Mouse (Mus musculus): Measurements from ENCODE around the gene Hist1h2bf. TPM values are rescaled to one million over a fixed set of nuclear protein-coding genes. Genes with fewer than 3 reads are reported as not detected.
A peak's percentile ranks its signal among the peaks of the same experiment; 100 is the strongest.
"Not testable (repeated sequence)": the region's sequence is repeated elsewhere in the genome, so short reads cannot be mapped to it uniquely, and the experiment has no call there.

The Hist1h2bf gene
- polyA plus RNA-seq, 1 experiment from 2014 or later, result 6.7 TPM

GRCm38 (mm10) chr13:23576351-23576881 is 2.4 kb upstream of the Hist1h2bf start:
- Histone ChIP-seq H3K4me2 (peak overlapping the region; percentile 77), H3K27me3 (no peaks in the 10 kb centered on the region), H3K36me3 (replicated peaks) (no peaks in the 10 kb centered on the region), H3K4me1 (replicated peaks) (peaks cover 47% of the 10 kb centered on the region), H3K9me3 (replicated peaks) (no peaks in the 10 kb centered on the region), H3K4me3 (replicated peaks) (peak overlapping the region; percentile 64), H3K9ac (peak overlapping the region; percentile 77), H3K27ac (replicated peaks) (peak overlapping the region; percentile 96)
- ATAC-seq (ENCODE audit: insufficient read depth), result no peak
- 6% methylated on average over 7 of the region's 7 CpGs for WGBS (ENCODE audit: insufficient replicate concordance)

- H3K9me3 ChIP-seq (replicated peaks); H3K36me3 ChIP-seq (replicated peaks); H3K27me3 ChIP-seq; ATAC-seq (ENCODE audit: insufficient read depth): not testable (repeated sequence)
- under 1% methylated on average over 14 of the region's 40 CpGs for WGBS (ENCODE audit: insufficient replicate concordance)
- H3K4me2 ChIP-seq, result peak overlapping the region; percentile 77
- peak overlapping the region; percentile 77 for H3K9ac ChIP-seq
- peaks cover 42% of the 10 kb centered on the region for H3K4me1 ChIP-seq (replicated peaks)
- peak overlapping the region; percentile 64 for H3K4me3 ChIP-seq (replicated peaks)
- H3K27ac ChIP-seq (replicated peaks), result peak overlapping the region; percentile 96
Measured at GRCm38 (mm10) chr13:23575864-23576313, 1.9 kb upstream of the Hist1h2bf start.

GRCm38 (mm10) chr13:23575271-23575851 is 1.4 kb upstream of the Hist1h2bf start, which contains the start of gene Hist1h3d:
TSS of gene Hist1h3d (plus strand) at chr13:23575763.
- no peaks in the 10 kb centered on the region for H3K36me3 ChIP-seq (replicated peaks)
- peak within 1 kb of the TSS; percentile 77 for H3K9ac ChIP-seq
- ATAC-seq (ENCODE audit: insufficient read depth), result peak; percentile 17
- H3K4me2 ChIP-seq, result peak within 1 kb of the TSS; percentile 77
- peak within 1 kb of the TSS; percentile 96 for H3K27ac ChIP-seq (replicated peaks)
- H3K9me3 ChIP-seq (replicated peaks), result no peaks in the 10 kb centered on the region
- no peaks in the 10 kb centered on the region for H3K27me3 ChIP-seq
- H3K4me3 ChIP-seq (replicated peaks), result peak within 1 kb of the TSS; percentile 64
- WGBS (ENCODE audit: insufficient replicate concordance), result under 1% methylated on average over 18 of the region's 18 CpGs
- peaks cover 37% of the 10 kb centered on the region for H3K4me1 ChIP-seq (replicated peaks)

DNA sequence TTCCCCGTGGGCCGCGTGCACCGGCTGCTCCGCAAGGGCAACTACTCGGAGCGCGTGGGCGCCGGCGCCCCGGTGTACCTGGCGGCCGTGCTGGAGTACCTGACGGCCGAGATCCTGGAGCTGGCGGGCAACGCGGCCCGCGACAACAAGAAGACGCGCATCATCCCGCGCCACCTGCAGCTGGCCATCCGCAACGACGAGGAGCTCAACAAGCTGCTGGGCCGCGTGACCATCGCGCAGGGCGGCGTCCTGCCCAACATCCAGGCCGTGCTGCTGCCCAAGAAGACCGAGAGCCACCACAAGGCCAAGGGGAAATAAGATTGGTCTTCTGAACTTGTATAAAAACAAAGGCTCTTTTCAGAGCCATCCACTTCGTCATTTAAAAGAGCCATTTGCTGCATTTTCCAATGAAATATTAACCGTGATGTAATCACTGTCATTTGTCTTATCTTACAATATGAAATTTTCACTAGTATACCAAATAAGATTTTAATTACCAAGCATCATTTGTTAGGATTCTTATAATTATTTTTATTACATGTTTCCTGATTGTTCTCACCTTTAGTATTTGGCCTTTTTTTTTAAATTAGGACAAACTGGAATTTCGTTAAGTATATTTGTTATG is 662 bp upstream of the Hist1h2bf start:
- WGBS (ENCODE audit: insufficient replicate concordance), result 0% methylated on average over 10 of the region's 39 CpGs
- peak overlapping the region; percentile 45 for H3K9ac ChIP-seq
- peaks cover 37% of the 10 kb centered on the region for H3K4me1 ChIP-seq (replicated peaks)
- H3K4me3 ChIP-seq (replicated peaks), result peak overlapping the region; percentile 64
- H3K9me3 ChIP-seq (replicated peaks); H3K36me3 ChIP-seq (replicated peaks); ATAC-seq (ENCODE audit: insufficient read depth); H3K27me3 ChIP-seq: not testable (repeated sequence)
- H3K27ac ChIP-seq (replicated peaks), result peak overlapping the region; percentile 98
- H3K4me2 ChIP-seq, result peak overlapping the region; percentile 81

- H3K27ac ChIP-seq (replicated peaks), result peak overlapping the region; percentile 98
- H3K4me3 ChIP-seq (replicated peaks), result peak overlapping the region; percentile 63
- not testable (repeated sequence) for ATAC-seq (ENCODE audit: insufficient read depth); H3K9me3 ChIP-seq (replicated peaks); H3K36me3 ChIP-seq (replicated peaks); H3K27me3 ChIP-seq
- H3K4me1 ChIP-seq (replicated peaks), result peaks cover 36% of the 10 kb centered on the region
- peak overlapping the region; percentile 81 for H3K4me2 ChIP-seq
- WGBS (ENCODE audit: insufficient replicate concordance), result 4% methylated on average over 20 of the region's 20 CpGs
- peak overlapping the region; percentile 88 for H3K9ac ChIP-seq
Measured at GRCm38 (mm10) chr13:23573034-23573897, 730 bp downstream of the Hist1h2bf start.

GRCm38 (mm10) chr13:23572218-23573033 is 1.6 kb downstream of the Hist1h2bf start:
- Histone ChIP-seq H3K36me3 (replicated peaks) (no peaks in the 10 kb centered on the region), H3K27ac (replicated peaks) (peak overlapping the region; percentile 98), H3K4me3 (replicated peaks) (peak overlapping the region; percentile 63), H3K9me3 (replicated peaks) (no peaks in the 10 kb centered on the region), H3K9ac (peak overlapping the region; percentile 88), H3K4me1 (replicated peaks) (peaks cover 36% of the 10 kb centered on the region), H3K4me2 (peak overlapping the region; percentile 81), H3K27me3 (no peaks in the 10 kb centered on the region)
- no peak for ATAC-seq (ENCODE audit: insufficient read depth)
- WGBS (ENCODE audit: insufficient replicate concordance), result 30% methylated on average over 2 of the region's 2 CpGs

- Histone ChIP-seq H3K9ac (peak overlapping the region; percentile 88), H3K4me2 (peak overlapping the region; percentile 81), H3K4me3 (replicated peaks) (peak overlapping the region; percentile 63), H3K27ac (replicated peaks) (peak overlapping the region; percentile 98), H3K4me1 (replicated peaks) (peaks cover 29% of the 10 kb centered on the region)
- H3K9me3 ChIP-seq (replicated peaks); H3K27me3 ChIP-seq; H3K36me3 ChIP-seq (replicated peaks): not testable (repeated sequence)
- peak; percentile 2 for ATAC-seq (ENCODE audit: insufficient read depth)
- 0% methylated on average over 18 of the region's 34 CpGs for WGBS (ENCODE audit: insufficient replicate concordance)
Measured at GRCm38 (mm10) chr13:23571504-23572217, 2.3 kb downstream of the Hist1h2bf start.

DNA sequence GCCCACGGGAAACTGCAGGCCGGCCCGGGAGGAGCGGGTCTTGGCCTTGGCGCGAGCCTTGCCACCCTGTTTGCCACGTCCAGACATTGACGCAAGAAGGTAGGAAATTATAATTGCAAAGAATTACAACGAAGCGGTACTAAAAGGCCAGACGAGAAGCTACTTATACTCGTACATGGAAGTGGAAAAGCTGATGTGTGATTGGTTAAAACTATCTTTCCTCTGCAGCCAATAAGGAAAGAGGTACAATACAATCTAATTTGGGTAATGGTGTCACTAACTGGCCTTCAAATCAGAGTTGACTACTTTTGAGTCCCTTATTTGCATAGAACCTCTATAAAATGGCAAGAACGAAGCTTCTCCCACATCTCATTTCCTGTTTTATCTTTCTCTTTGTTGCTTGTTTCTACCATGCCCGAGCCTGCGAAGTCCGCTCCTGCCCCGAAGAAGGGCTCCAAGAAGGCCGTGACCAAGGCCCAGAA is 2.9 kb downstream of the Hist1h2bf start, which contains the start of the genes Hist1h2ae and Hist1h2bg:
Hist1h2ae (minus strand) TSS at position 199 of the 482 bp plus-strand sequence.
Hist1h2bg (plus strand) TSS at position 375 of the 482 bp plus-strand sequence.
- Histone ChIP-seq H3K9ac (peak within 1 kb of the TSS; percentile 88), H3K27ac (replicated peaks) (peak within 1 kb of the TSS; percentile 98), H3K4me2 (peak within 1 kb of the TSS; percentile 81), H3K4me3 (replicated peaks) (peak within 1 kb of the TSS; percentile 63), H3K27me3 (no peaks in the 10 kb centered on the region), H3K36me3 (replicated peaks) (no peaks in the 10 kb centered on the region), H3K9me3 (replicated peaks) (no peaks in the 10 kb centered on the region), H3K4me1 (replicated peaks) (peaks cover 23% of the 10 kb centered on the region)
- ATAC-seq (ENCODE audit: insufficient read depth), result peak; percentile 76
- 0% methylated on average over 18 of the region's 18 CpGs for WGBS (ENCODE audit: insufficient replicate concordance)

- WGBS (ENCODE audit: insufficient replicate concordance), result under 1% methylated on average over 28 of the region's 41 CpGs
- H3K4me3 ChIP-seq (replicated peaks), result peak overlapping the region; percentile 49
- H3K27ac ChIP-seq (replicated peaks), result peak overlapping the region; percentile 98
- H3K9me3 ChIP-seq (replicated peaks); ATAC-seq (ENCODE audit: insufficient read depth); H3K27me3 ChIP-seq; H3K36me3 ChIP-seq (replicated peaks): not testable (repeated sequence)
- H3K9ac ChIP-seq, result peak overlapping the region; percentile 66
- H3K4me1 ChIP-seq (replicated peaks), result peaks cover 25% of the 10 kb centered on the region
- H3K4me2 ChIP-seq, result peak overlapping the region; percentile 81
Measured at GRCm38 (mm10) chr13:23570261-23571021, 3.6 kb downstream of the Hist1h2bf start.
